Mouse (Mus musculus) embryonic fibroblast, embryonic 13.5 days (primary cell): ENCODE results near the gene Lrrc3b. TPM values are rescaled to one million over a fixed set of nuclear protein-coding genes. Genes with fewer than 3 reads are reported as not detected.

Experiments
- H3K27ac ChIP-seq: 2 replicates; pipeline ENCODE4 v1.5.1; 2012; ENCODE audit warnings: low read length, control low read depth, inconsistent platforms; ENCODE audit not compliant: insufficient read depth
- H3K4me1 ChIP-seq: 2 replicates; pipeline ENCODE4 v1.6.1; 2011; ENCODE audit warnings: low read length; ENCODE audit not compliant: control insufficient read depth, insufficient read depth
- H3K4me3 ChIP-seq: 2 replicates; pipeline ENCODE4 v1.5.1; 2011; ENCODE audit warnings: mild to moderate bottlenecking, control low read depth, low read length; ENCODE audit not compliant: insufficient read depth
- CTCF ChIP-seq: IDR thresholded peaks from 2 replicates; pipeline ENCODE4 v1.5.1; 2011; ENCODE audit warnings: mild to moderate bottlenecking, control low read depth, low read length, moderate library complexity, borderline replicate concordance; ENCODE audit not compliant: insufficient read depth
- POLR2A ChIP-seq: IDR thresholded peaks from 2 replicates; pipeline ENCODE4 v1.6.1; 2011; ENCODE audit warnings: low read depth, mild to moderate bottlenecking, control low read depth, low read length, moderate library complexity
- polyA plus RNA-seq: library from polyadenylated mRNA; stranded (reverse); fragments of >200 nt; gene quantifications from 2 replicates; pipeline ENCODE4 v1.2.4, GENCODE M21; 2011; ENCODE audit warnings: low read depth; ENCODE audit not compliant: missing spikeins, insufficient read length

Gene Lrrc3b
- polyA plus RNA-seq, 1 experiment, result not detected

DNA sequence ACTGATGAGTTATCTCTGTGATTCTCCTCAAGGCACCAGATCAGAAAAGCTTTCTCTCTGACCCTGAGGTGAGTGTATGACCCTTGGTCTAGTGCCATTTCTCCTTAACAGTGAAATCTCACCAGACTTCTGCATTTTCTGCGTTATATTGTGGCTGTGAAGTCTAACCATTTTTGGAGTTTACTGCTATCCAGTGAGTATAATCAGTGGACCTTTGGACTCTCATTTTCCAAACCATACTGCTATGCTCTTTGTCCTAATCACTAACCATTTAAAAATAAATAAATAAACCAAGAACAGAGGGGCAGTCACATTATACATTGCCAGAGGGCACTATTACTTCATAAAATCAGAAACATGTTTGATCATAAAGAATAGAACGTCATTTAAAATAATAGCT lies 53.8 kb downstream of the Lrrc3b start:
- Histone ChIP-seq H3K4me1 (no peaks in the 10 kb centered on the region), H3K27ac (no peak overlapping the region), H3K4me3 (no peak overlapping the region)
- TF ChIP-seq POLR2A (no peak), CTCF (no peak)

DNA sequence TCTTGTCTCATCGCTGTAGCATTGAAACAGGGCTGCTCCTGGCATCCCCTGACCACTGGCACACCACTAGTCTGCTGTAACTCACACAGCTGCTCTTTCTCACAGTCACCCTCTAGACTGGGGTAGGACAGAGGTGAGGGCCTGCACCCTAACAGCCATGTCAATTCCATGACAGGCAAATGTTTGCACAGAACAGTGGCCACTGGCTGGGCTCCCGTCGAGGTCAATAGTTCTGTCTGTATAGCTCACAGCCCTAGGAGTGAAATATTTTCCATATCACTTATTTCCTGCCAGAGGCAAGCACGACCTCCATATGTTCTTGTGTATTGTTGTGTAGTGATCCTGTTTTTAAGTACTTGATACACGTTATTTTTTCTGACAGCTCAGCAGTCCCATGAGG lies 54.3 kb downstream of the Lrrc3b start:
- H3K4me3 ChIP-seq, result no peak overlapping the region
- no peak overlapping the region for H3K27ac ChIP-seq
- no peaks in the 10 kb centered on the region for H3K4me1 ChIP-seq
- TF ChIP-seq POLR2A (no peak), CTCF (no peak)

DNA sequence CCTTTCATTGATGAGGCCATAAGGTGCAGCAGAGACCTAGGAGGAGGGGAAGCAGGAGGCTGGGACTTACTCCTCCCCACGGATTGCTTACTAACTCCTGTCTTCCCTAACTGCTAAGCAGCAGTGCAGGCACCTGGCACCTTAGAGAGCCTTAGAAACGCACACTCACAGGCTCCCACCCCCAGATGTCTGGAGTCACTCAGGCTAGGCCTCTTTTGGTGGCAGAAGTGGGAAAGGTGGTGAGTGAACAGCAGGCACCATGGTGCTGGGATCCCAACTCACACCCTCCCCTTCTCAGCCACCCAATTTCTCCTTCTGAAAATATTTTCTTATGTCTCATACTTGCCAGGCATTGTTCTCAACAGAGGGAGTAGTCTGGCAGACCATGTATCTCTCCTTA lies 55.7 kb downstream of the Lrrc3b start:
- no peak for TF ChIP-seq CTCF
- TF ChIP-seq POLR2A, result no peak
- Histone ChIP-seq H3K4me3 (no peak overlapping the region), H3K4me1 (no peaks in the 10 kb centered on the region), H3K27ac (no peak overlapping the region)

DNA sequence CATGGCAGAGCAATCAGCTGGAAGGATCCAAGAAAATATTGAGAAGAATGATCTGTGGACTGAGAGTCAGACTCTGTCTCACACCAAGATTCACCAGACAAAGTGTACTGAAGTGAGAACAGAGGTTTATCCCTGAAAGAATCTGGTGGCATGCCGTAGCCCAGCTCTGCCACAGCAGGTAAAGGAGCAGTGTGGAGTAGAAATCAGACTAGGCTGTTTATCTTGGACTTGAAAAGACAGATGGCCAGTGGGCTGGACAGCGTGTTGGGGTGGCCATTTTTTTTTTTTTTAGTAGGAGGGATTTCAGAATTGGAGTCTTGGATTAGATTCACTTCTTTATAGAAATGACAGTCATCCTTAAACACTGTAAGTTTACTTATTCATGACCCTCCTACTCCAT lies 61.4 kb downstream of the Lrrc3b start:
- TF ChIP-seq CTCF (no peak), POLR2A (no peak)
- Histone ChIP-seq H3K4me1 (no peaks in the 10 kb centered on the region), H3K4me3 (no peak overlapping the region), H3K27ac (no peak overlapping the region)

GRCm38 (mm10) chr14:15376786-15377185 lies 62.0 kb downstream of the Lrrc3b start:
- Histone ChIP-seq H3K4me3 (no peak overlapping the region), H3K4me1 (no peaks in the 10 kb centered on the region), H3K27ac (no peak overlapping the region)
- no peak for TF ChIP-seq CTCF

DNA sequence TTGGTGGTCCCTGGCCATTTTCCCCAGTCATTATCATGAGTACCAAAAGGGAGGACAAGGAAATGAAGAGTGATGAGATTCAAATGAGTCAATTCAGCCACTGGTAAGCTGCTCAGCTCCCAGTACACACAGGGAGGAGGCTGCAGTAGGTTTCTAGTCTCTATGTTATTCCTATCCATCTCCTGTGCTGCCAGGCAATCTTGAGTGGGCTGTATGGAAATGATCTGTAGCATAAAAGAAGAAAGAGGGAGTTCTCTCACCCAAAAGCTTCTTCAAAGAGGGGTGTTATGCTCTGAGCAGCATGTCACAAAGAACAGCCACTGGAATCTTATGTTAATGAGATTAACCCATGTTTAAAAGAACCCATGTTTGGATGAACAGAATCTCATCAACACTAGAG lies 64.5 kb downstream of the Lrrc3b start:
- Histone ChIP-seq H3K4me3 (no peak overlapping the region), H3K27ac (no peak overlapping the region), H3K4me1 (no peaks in the 10 kb centered on the region)
- TF ChIP-seq POLR2A, result no peak
- TF ChIP-seq CTCF, result no peak

- no peak overlapping the region for H3K27ac ChIP-seq
- H3K4me1 ChIP-seq, result no peaks in the 10 kb centered on the region
- no peak overlapping the region for H3K4me3 ChIP-seq
- no peak for TF ChIP-seq CTCF
- TF ChIP-seq POLR2A, result no peak
Observed at GRCm38 (mm10) chr14:15372985-15373384, 65.8 kb downstream of the Lrrc3b start.

DNA sequence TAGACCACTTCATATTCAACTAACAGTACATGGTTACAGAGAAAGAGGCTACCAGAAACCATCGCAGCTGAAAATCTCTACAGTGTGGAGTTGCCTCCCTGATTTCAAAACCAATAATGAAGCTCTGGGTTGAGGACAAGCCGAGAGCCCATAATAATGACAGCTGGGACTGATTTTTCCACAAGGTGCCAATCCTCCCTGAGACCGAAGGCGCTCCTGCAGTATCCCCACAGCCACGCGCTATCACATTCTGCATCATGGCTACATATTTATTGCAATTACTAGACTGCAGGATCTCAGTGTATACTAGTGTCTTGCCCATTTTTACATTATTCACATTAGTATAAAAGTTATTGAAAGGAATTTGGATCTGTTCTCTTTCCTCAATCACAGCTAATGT lies 73.7 kb downstream of the Lrrc3b start:
- H3K4me3 ChIP-seq, result no peak overlapping the region
- TF ChIP-seq CTCF (no peak), POLR2A (no peak)
- no peak overlapping the region for H3K27ac ChIP-seq
- H3K4me1 ChIP-seq, result no peaks in the 10 kb centered on the region

- H3K27ac ChIP-seq, result no peak overlapping the region
- TF ChIP-seq CTCF (no peak), POLR2A (no peak)
- no peaks in the 10 kb centered on the region for H3K4me1 ChIP-seq
- H3K4me3 ChIP-seq, result no peak overlapping the region
Observed at GRCm38 (mm10) chr14:15359893-15360292, 78.9 kb downstream of the Lrrc3b start.

DNA sequence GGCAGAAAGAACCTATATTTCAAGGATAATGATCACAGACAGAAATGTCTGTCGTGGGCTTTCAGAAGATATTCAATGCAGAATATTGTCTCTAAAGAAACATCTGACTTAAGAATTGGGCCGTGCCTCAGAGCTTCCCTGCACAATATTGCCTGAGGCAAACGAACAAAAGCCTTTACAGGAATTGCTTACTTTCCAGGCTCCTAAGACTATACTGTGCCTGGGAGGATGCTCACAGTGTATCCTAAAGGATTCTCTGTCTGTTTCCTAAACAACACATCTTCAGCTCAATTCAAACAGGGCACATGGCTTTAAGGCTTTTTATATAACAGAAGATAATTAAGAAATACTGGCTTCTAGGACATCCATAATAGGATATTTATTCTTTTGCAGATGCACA lies 79.7 kb downstream of the Lrrc3b start:
- TF ChIP-seq CTCF (no peak), POLR2A (no peak)
- no peak overlapping the region for H3K4me3 ChIP-seq
- H3K27ac ChIP-seq, result no peak overlapping the region
- no peaks in the 10 kb centered on the region for H3K4me1 ChIP-seq

DNA sequence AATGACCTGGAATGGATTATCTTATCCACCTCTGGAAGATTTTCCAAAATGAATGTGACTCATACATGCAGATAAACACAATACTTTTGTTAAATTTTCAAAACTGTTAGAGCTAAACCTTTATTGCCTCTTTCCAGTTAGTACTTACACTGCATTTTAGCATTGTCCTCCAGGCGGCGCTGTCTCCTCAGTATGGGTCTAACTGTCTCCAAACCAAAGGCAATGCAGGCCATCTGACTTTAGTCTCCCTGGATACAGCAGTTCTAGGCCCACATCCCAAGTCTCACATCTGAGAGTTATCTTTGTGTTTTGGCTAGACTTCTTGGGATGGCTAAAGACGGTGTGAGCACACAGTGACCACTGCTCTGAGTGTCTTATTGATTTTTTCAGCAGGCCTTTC lies 83.3 kb downstream of the Lrrc3b start:
- no peaks in the 10 kb centered on the region for H3K4me1 ChIP-seq
- no peak overlapping the region for H3K27ac ChIP-seq
- H3K4me3 ChIP-seq, result no peak overlapping the region
- TF ChIP-seq POLR2A, result no peak
- TF ChIP-seq CTCF, result peak; percentile 61; the same call in 1 of the 2 replicates
